Mouse (Mus musculus): ENCODE data around the gene Dnm1.

Gene Dnm1

GRCm38 (mm10) chr2:32275823-32276222 is 77.3 kb downstream of the Dnm1 start:
- no peak for DNase-seq (ENCODE audit: low spot score)

GRCm38 (mm10) chr2:32260635-32261034 is 92.5 kb downstream of the Dnm1 start:
- no peak for DNase-seq (ENCODE audit: low spot score)

DNA sequence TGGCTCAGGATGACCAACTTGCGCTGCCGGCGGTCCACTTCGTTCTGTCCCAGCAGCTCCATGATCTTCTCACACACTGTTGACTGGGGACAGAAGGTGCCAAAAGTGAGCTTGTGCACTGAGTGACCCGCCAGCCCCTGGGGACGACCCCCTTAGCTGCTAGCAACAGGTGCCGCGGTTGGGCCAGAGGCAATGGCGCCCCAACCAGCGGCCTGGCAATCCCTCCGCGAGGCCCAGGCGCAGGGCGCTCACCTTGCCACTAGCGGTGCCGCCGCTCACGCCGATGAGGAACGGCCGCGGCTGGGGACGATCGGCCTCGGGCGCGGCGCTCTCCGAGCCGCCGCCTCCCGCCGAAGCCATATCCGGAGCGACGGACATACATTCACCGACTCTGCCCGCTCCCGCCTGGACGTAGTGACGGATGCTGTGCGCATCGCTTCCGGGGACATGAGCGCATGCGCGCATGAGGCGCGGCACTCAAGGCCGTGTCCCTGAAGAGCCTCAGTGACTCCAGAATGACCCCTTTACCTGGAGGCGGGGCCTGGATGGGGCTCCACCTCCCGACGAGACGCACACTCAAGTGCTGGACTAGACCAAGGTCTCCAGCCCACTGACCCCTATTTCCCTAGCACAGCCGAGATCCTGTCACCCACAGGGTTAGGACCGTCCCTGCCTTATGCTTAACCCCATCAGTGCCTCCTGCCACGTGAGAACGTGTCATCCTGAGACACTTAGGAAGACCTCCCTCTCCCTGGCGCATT is 93.3 kb downstream of the Dnm1 start, which contains the start of gene Uck1:
Uck1 (minus strand) TSS at position 503 of the 761 bp plus-strand sequence.
- DNase-seq (ENCODE audit: low spot score), result peak; percentile 88

DNA sequence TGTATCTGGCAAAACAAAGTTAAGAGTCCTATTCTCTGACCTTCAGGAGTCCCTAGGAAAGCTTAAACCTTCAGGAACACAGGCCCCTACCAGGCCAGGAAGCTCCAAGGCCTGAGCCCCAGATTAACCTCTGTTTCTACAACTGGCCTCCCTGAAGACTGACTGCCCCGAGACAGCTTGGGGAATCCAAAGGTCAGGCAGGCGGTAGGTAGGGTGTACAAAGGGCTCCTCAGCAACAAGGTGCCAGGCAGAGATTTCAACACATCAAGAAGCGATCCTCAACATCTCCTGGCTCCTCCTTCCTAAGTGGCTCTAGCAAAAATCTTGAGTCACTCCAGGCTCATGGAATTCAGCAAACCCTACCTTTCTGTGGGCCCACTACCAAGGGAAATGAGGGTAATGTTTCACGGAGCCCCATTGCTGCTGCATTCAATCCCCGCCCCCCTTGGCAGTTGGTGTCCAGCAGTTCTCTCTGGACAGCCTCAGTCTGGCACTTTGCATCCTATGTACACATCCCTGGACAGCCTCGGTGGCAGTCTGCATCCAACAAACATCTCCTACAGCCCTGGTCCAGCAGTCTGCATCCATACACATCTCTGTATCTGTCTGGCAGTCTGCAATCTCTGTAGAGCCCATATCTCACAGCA is 94.1 kb downstream of the Dnm1 start:
- no peak for DNase-seq (ENCODE audit: low spot score)

Measured in ovary, postnatal 36 days (tissue).